Mouse (Mus musculus) heart, embryonic 15.5 days (tissue): ENCODE measurements at regions not wholly inside any gene's neighbourhood (a gene's known extent, or its start where the extent isn't known, plus 50 kb on each side); places are given as distances from the start of the nearest gene placed in this dataset.

Experiments
- ATAC-seq: fragments of 200-750 bp; cut with Nextera tagmentation; replicated peaks from 2 replicates; pipeline ENCODE4 v1.8.0; 2017; ENCODE audit warnings: low read depth, moderate TSS enrichment; ENCODE audit not compliant: insufficient number of reproducible peaks, insufficient read depth, low FRiP score
- H3K27ac ChIP-seq: fragments of 300-500 bp; sonication (generic); 2 replicates; pipeline ENCODE4 v1.5.1; 2015; ENCODE audit warnings: mild to moderate bottlenecking, inconsistent platforms
- H3K27me3 ChIP-seq: fragments of 300-500 bp; sonication (generic); 2 replicates; pipeline ENCODE4 v1.6.1; 2015; ENCODE audit warnings: inconsistent platforms
- H3K36me3 ChIP-seq: fragments of 300-500 bp; sonication (generic); 2 replicates; pipeline ENCODE4 v1.6.1; 2015; ENCODE audit warnings: mild to moderate bottlenecking, inconsistent platforms
- H3K4me1 ChIP-seq: fragments of 300-500 bp; sonication (generic); replicated peaks from 2 replicates; pipeline ENCODE4 v1.6.1; 2015; ENCODE audit warnings: inconsistent platforms
- H3K4me2 ChIP-seq: fragments of 300-500 bp; sonication (generic); 2 replicates; pipeline ENCODE4 v1.6.1; 2015; ENCODE audit warnings: inconsistent platforms, mild to moderate bottlenecking, moderate library complexity
- H3K4me3 ChIP-seq: fragments of 300-500 bp; sonication (generic); 2 replicates; pipeline ENCODE4 v1.5.1; 2015; ENCODE audit warnings: mild to moderate bottlenecking, inconsistent platforms
- H3K9ac ChIP-seq: fragments of 300-500 bp; sonication (generic); 2 replicates; pipeline ENCODE4 v1.6.1; 2015; ENCODE audit warnings: mild to moderate bottlenecking, inconsistent platforms
- H3K9me3 ChIP-seq: fragments of 300-500 bp; sonication (generic); replicated peaks from 2 replicates; pipeline ENCODE4 v1.6.1; 2016; ENCODE audit warnings: inconsistent platforms
- WGBS: fragments of 180-500 bp; shearing (Covaris S2); methylation state at CpG from one replicate; pipeline ENCODE4 v1.1.7; 2015; ENCODE audit warnings: mixed read lengths; 5-methylcytosine and 5-hydroxymethylcytosine counted together

GRCm38 (mm10) chr8:35283366-35283765, 482.2 kb upstream of the Gm19410 start:
- ATAC-seq = no peak
- H3K27ac ChIP-seq = no peak overlapping the region
- 84% methylated on average over 9 of the region's 9 CpGs for WGBS
- H3K27me3 ChIP-seq = no peaks in the 10 kb centered on the region
- no peaks in the 10 kb centered on the region for H3K4me1 ChIP-seq
- H3K4me3 ChIP-seq = no peak overlapping the region
- H3K4me2 ChIP-seq = no peak overlapping the region
- no peak overlapping the region for H3K9ac ChIP-seq
- no peaks in the 10 kb centered on the region for H3K9me3 ChIP-seq
- H3K36me3 ChIP-seq = no peaks in the 10 kb centered on the region

GRCm38 (mm10) chr8:35289018-35289417, 476.6 kb upstream of the Gm19410 start:
- Histone ChIP-seq H3K4me1 (peaks cover 7% of the 10 kb centered on the region), H3K4me2 (no peak overlapping the region), H3K27ac (no peak overlapping the region), H3K36me3 (no peaks in the 10 kb centered on the region), H3K9ac (no peak overlapping the region), H3K4me3 (no peak overlapping the region), H3K9me3 (0 out of 2 replicates have a peak, but pooled peaks cover 3% of the 10 kb centered on the region), H3K27me3 (no peaks in the 10 kb centered on the region)
- 69% methylated on average over 5 of the region's 5 CpGs for WGBS
- ATAC-seq = no peak

- 50% methylated on average over 4 of the region's 4 CpGs for WGBS
These were observed 475.6 kb upstream of the Gm19410 start for GRCm38 (mm10) chr8:35289967-35290366.

GRCm38 (mm10) chr8:35293437-35294126, 472.0 kb upstream of the Gm19410 start:
- 0 out of 2 replicates have a peak, but pooled peaks cover 3% of the 10 kb centered on the region for H3K9me3 ChIP-seq
- ATAC-seq = no peak
- H3K27ac ChIP-seq = no peak overlapping the region
- H3K4me1 ChIP-seq = peaks cover 8% of the 10 kb centered on the region
- WGBS = 64% methylated on average over 14 of the region's 14 CpGs
- H3K36me3 ChIP-seq = no peaks in the 10 kb centered on the region
- no peak overlapping the region for H3K9ac ChIP-seq
- H3K27me3 ChIP-seq = no peaks in the 10 kb centered on the region
- no peak overlapping the region for H3K4me3 ChIP-seq
- no peak overlapping the region for H3K4me2 ChIP-seq

More at GRCm38 (mm10) chr8:35289967-35290366, 475.6 kb upstream of the Gm19410 start:
- no peak overlapping the region for H3K4me2 ChIP-seq
- H3K4me1 ChIP-seq = peaks cover 7% of the 10 kb centered on the region
- no peaks in the 10 kb centered on the region for H3K36me3 ChIP-seq
- no peak overlapping the region for H3K27ac ChIP-seq
- no peaks in the 10 kb centered on the region for H3K27me3 ChIP-seq
- ATAC-seq = no peak
- 0 out of 2 replicates have a peak, but pooled peaks cover 3% of the 10 kb centered on the region for H3K9me3 ChIP-seq
- H3K4me3 ChIP-seq = no peak overlapping the region
- H3K9ac ChIP-seq = no peak overlapping the region

GRCm38 (mm10) chr8:35296936-35297335, 468.7 kb upstream of the Gm19410 start:
- peaks cover 17% of the 10 kb centered on the region for H3K4me1 ChIP-seq
- WGBS = 83% methylated on average over 6 of the region's 6 CpGs
- no peak overlapping the region for H3K4me3 ChIP-seq
- no peak for ATAC-seq
- H3K36me3 ChIP-seq = no peaks in the 10 kb centered on the region
- no peak overlapping the region for H3K4me2 ChIP-seq
- H3K27ac ChIP-seq = no peak overlapping the region
- H3K9me3 ChIP-seq = 0 out of 2 replicates have a peak, but pooled peaks cover 2% of the 10 kb centered on the region
- no peaks in the 10 kb centered on the region for H3K27me3 ChIP-seq
- H3K9ac ChIP-seq = no peak overlapping the region

GRCm38 (mm10) chr8:35299088-35299487, 466.5 kb upstream of the Gm19410 start:
- H3K36me3 ChIP-seq = no peaks in the 10 kb centered on the region
- WGBS = 61% methylated on average over 9 of the region's 9 CpGs
- no peak overlapping the region for H3K4me3 ChIP-seq
- ATAC-seq = no peak
- no peak overlapping the region for H3K4me2 ChIP-seq
- no peak overlapping the region for H3K9ac ChIP-seq
- no peak overlapping the region for H3K27ac ChIP-seq
- H3K9me3 ChIP-seq = no peaks in the 10 kb centered on the region
- peaks cover 17% of the 10 kb centered on the region for H3K4me1 ChIP-seq
- H3K27me3 ChIP-seq = no peaks in the 10 kb centered on the region

- WGBS = 53% methylated on average over 3 of the region's 3 CpGs
These were observed 465.2 kb upstream of the Gm19410 start for GRCm38 (mm10) chr8:35300359-35300758.

GRCm38 (mm10) chr8:35300881-35301521, 464.6 kb upstream of the Gm19410 start:
- H3K9me3 ChIP-seq = no peaks in the 10 kb centered on the region
- no peak for ATAC-seq
- WGBS = 63% methylated on average over 10 of the region's 10 CpGs
- no peak overlapping the region for H3K27ac ChIP-seq
- H3K4me3 ChIP-seq = no peak overlapping the region
- H3K27me3 ChIP-seq = no peaks in the 10 kb centered on the region
- H3K9ac ChIP-seq = no peak overlapping the region
- H3K4me2 ChIP-seq = no peak overlapping the region
- peaks cover 17% of the 10 kb centered on the region for H3K4me1 ChIP-seq
- no peaks in the 10 kb centered on the region for H3K36me3 ChIP-seq

More at GRCm38 (mm10) chr8:35300359-35300758, 465.2 kb upstream of the Gm19410 start:
- 0 out of 2 replicates have a peak overlapping the region, but pooled peaks have one; percentile 12 for H3K27ac ChIP-seq
- H3K9ac ChIP-seq = no peak overlapping the region
- H3K4me3 ChIP-seq = no peak overlapping the region
- no peaks in the 10 kb centered on the region for H3K9me3 ChIP-seq
- H3K4me2 ChIP-seq = no peak overlapping the region
- H3K36me3 ChIP-seq = no peaks in the 10 kb centered on the region
- H3K27me3 ChIP-seq = no peaks in the 10 kb centered on the region
- H3K4me1 ChIP-seq = peaks cover 17% of the 10 kb centered on the region
- ATAC-seq = no peak

GRCm38 (mm10) chr8:35302856-35303255, 462.7 kb upstream of the Gm19410 start:
- H3K4me3 ChIP-seq = no peak overlapping the region
- no peaks in the 10 kb centered on the region for H3K36me3 ChIP-seq
- peaks cover 17% of the 10 kb centered on the region for H3K4me1 ChIP-seq
- no peak for ATAC-seq
- H3K9me3 ChIP-seq = no peaks in the 10 kb centered on the region
- H3K27me3 ChIP-seq = no peaks in the 10 kb centered on the region
- 89% methylated on average over 7 of the region's 7 CpGs for WGBS
- H3K4me2 ChIP-seq = no peak overlapping the region
- no peak overlapping the region for H3K9ac ChIP-seq
- no peak overlapping the region for H3K27ac ChIP-seq

GRCm38 (mm10) chr8:35321270-35321865, 444.2 kb upstream of the Gm19410 start:
- H3K27ac ChIP-seq = no peak overlapping the region
- no peak overlapping the region for H3K9ac ChIP-seq
- no peaks in the 10 kb centered on the region for H3K27me3 ChIP-seq
- 69% methylated on average over 10 of the region's 10 CpGs for WGBS
- H3K36me3 ChIP-seq = no peaks in the 10 kb centered on the region
- no peaks in the 10 kb centered on the region for H3K9me3 ChIP-seq
- no peak overlapping the region for H3K4me2 ChIP-seq
- no peaks in the 10 kb centered on the region for H3K4me1 ChIP-seq
- no peak for ATAC-seq
- H3K4me3 ChIP-seq = no peak overlapping the region

GRCm38 (mm10) chr8:35323180-35323975, 442.2 kb upstream of the Gm19410 start:
- Histone ChIP-seq H3K4me1 (no peaks in the 10 kb centered on the region), H3K27ac (no peak overlapping the region), H3K36me3 (no peaks in the 10 kb centered on the region), H3K27me3 (no peaks in the 10 kb centered on the region), H3K4me3 (no peak overlapping the region), H3K9ac (no peak overlapping the region), H3K4me2 (no peak overlapping the region), H3K9me3 (no peaks in the 10 kb centered on the region)
- ATAC-seq = no peak
- WGBS = 68% methylated on average over 15 of the region's 15 CpGs
